ENCODE assay signal across 2 mouse cellular contexts in the genomic region with DNA sequence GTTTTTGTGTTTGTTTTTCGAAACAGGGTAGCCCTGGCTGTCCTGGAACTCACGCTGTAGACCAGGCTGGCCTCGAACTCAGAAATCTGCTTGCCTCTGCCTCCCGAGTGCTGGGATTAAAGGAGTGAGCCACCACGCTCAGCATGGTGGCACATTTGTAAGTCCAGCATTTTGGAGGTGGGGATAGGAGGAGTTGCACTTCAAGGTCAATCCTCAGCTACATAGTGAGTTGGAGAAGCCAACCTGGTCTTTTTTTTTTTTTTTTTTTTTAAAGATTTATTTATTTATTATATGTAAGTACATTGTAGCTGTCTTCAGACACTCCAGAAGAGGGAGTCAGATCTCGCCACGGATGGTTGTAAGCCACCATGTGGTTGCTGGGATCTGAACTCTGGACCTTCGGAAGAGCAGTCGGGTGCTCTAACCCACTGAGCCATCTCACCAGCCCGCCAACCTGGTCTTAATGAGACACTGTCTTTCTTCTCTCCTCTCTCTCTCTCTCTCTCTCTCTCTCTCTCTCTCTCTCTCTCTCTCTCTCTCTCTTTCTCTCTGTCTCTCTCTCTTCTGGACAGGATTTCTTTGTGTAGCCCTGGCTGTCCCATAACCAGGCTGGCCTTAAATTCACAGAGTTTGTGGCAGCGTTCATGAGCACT. TPM values are rescaled to one million over a fixed set of nuclear protein-coding genes. Genes with fewer than 3 reads are reported as not detected.
"Had no signal": no experiment of that assay in that cellular context is flagged by ENCODE, and none has a peak within 500 bp of the region (broad histone marks: within the 10 kb centered on the region; RNA-seq: fewer than 3 reads in every experiment).

No protein-coding gene starts in this region.

RNA-seq across cellular contexts. Expression of gene 1810010H24Rik, which starts 9.8 kb away (rescaled TPM):
- total RNA-seq: granulocyte monocyte progenitor cell, adult 5-6 weeks had no signal
- polyA plus RNA-seq: erythroblast, embryonic 14.5 days had no signal
